31 mouse cellular contexts compared by ENCODE assay signal in genomic region chr1:43439261-43439660, GRCm38 (mm10).
"Had no signal": no experiment of that assay in that cellular context is flagged by ENCODE, and none has a peak within 500 bp of the region (broad histone marks: within the 10 kb centered on the region; RNA-seq: fewer than 3 reads in every experiment).

No protein-coding gene starts in this region.

- H3K4me2 ChIP-seq: heart, embryonic 11.5 days; heart, embryonic 12.5 days; heart, embryonic 13.5 days; heart, embryonic 15.5 days; hindbrain, embryonic 12.5 days; hindbrain, embryonic 13.5 days; hindbrain, embryonic 14.5 days; hindbrain, embryonic 15.5 days; intestine, embryonic 15.5 days; kidney, embryonic 15.5 days had no signal

- H3K36me3 ChIP-seq: heart, embryonic 10.5 days; heart, embryonic 12.5 days; heart, embryonic 13.5 days; heart, embryonic 15.5 days; hindbrain, embryonic 10.5 days; hindbrain, embryonic 12.5 days; hindbrain, embryonic 13.5 days; hindbrain, embryonic 15.5 days; intestine, embryonic 15.5 days; kidney, embryonic 15.5 days had no signal

- H3K9ac ChIP-seq: heart, embryonic 12.5 days; heart, embryonic 13.5 days; heart, embryonic 15.5 days; hindbrain, embryonic 12.5 days; hindbrain, embryonic 13.5 days; hindbrain, embryonic 14.5 days; hindbrain, embryonic 15.5 days; intestine, embryonic 15.5 days; kidney, embryonic 15.5 days had no signal

- ATAC-seq: hindbrain, embryonic 16.5 days; hindbrain, postnatal 0 days; inflammation-experienced regulatory T-cells, adult 6 months; intestine, embryonic 15.5 days; intestine, embryonic 16.5 days; intestine, postnatal 0 days had no signal

- H3K9me3 ChIP-seq: heart, embryonic 10.5 days; heart, embryonic 12.5 days; heart, embryonic 13.5 days; heart, embryonic 15.5 days; hindbrain, embryonic 10.5 days; hindbrain, embryonic 12.5 days; hindbrain, embryonic 13.5 days; hindbrain, embryonic 15.5 days; intestine, embryonic 15.5 days; kidney, embryonic 15.5 days had no signal

- DNase-seq: heart, postnatal 10 days; heart, postnatal 14 days; heart, postnatal 36 days; heart, postnatal 4 days; kidney, adult 11 months; kidney, adult 18-20 months; kidney, postnatal 10 days; kidney, postnatal 25 days; kidney, postnatal 4 days; layer of hippocampus, adult 9-11 months; layer of hippocampus, postnatal 36 days had no signal

- H3K27me3 ChIP-seq: heart, embryonic 12.5 days; heart, embryonic 13.5 days; heart, embryonic 15.5 days; hindbrain, embryonic 12.5 days; hindbrain, embryonic 13.5 days; hindbrain, embryonic 15.5 days; intestine, embryonic 15.5 days; kidney, embryonic 15.5 days had no signal

- H3K4me3 ChIP-seq: heart, embryonic 10.5 days; heart, embryonic 12.5 days; heart, embryonic 13.5 days; heart, embryonic 15.5 days; hindbrain, embryonic 10.5 days; hindbrain, embryonic 12.5 days; hindbrain, embryonic 13.5 days; hindbrain, embryonic 15.5 days; intestine, embryonic 15.5 days; kidney, embryonic 15.5 days; layer of hippocampus, adult 2 months; left cerebral cortex, adult 2 months had no signal

- H3K4me1 ChIP-seq: hindbrain, embryonic 10.5 days; hindbrain, embryonic 12.5 days; hindbrain, embryonic 13.5 days; hindbrain, embryonic 15.5 days had no signal

- H3K27ac ChIP-seq: heart, embryonic 10.5 days; heart, embryonic 13.5 days; heart, embryonic 15.5 days; hindbrain, embryonic 10.5 days; hindbrain, embryonic 12.5 days; hindbrain, embryonic 13.5 days; hindbrain, embryonic 14.5 days; hindbrain, embryonic 15.5 days; hindbrain, postnatal 0 days; intestine, embryonic 15.5 days; kidney, embryonic 15.5 days; kidney, postnatal 0 days; layer of hippocampus, adult 2 months; left cerebral cortex, adult 2 months had no signal
